Mouse (Mus musculus) MEL (cell line): ENCODE results near the gene Gm28047. TPM values are rescaled to one million over a fixed set of nuclear protein-coding genes. Genes with fewer than 3 reads are reported as not detected.

Source experiments
- DNase-seq: peaks from one replicate; pipeline ENCODE4 v3.0.0; 2011; ENCODE audit warnings: low read depth, low spot score
- H3K27ac ChIP-seq: 2 replicates; pipeline ENCODE4 v1.5.1; 2012; ENCODE audit warnings: low read depth, mild to moderate bottlenecking, control low read depth, low read length, moderate library complexity; ENCODE audit not compliant: control insufficient read depth
- H3K27me3 ChIP-seq, 2 experiments: fragments of 150-350 bp in 1 of 2; sonication (generic) in 1 of 2; 2 replicates each; pipeline ENCODE4 v1.6.1; 2012; ENCODE audit warnings: low read length in 2 of 2, mild to moderate bottlenecking in 2 of 2, improper control_type of control experiment in 1 of 2, moderate library complexity in 1 of 2; ENCODE audit not compliant: insufficient read depth in 2 of 2, control insufficient read depth in 1 of 2
- H3K36me3 ChIP-seq, 2 experiments: 2 replicates each; pipeline ENCODE4 v1.6.1; 2012 to 2014; ENCODE audit warnings: low read length in 2 of 2, improper control_type of control experiment in 1 of 2, inconsistent platforms in 1 of 2, mild to moderate bottlenecking in 1 of 2; ENCODE audit not compliant: insufficient read depth in 2 of 2, control insufficient read depth in 1 of 2
- H3K4me1 ChIP-seq, 2 experiments: fragments of 150-350 bp in 1 of 2; sonication (generic) in 1 of 2; 2 replicates each; pipeline ENCODE4 v1.6.1; 2012; ENCODE audit warnings: low read length in 2 of 2, improper control_type of control experiment in 1 of 2, mild to moderate bottlenecking in 1 of 2; ENCODE audit not compliant: insufficient read depth in 2 of 2, control insufficient read depth in 1 of 2
- H3K4me3 ChIP-seq, 2 experiments: fragments of 150-350 bp in 1 of 2; sonication (generic) in 1 of 2; 2 replicates each; pipeline ENCODE4 v1.5.1; 2012; ENCODE audit warnings: low read depth in 2 of 2, low read length in 2 of 2, mild to moderate bottlenecking in 2 of 2, moderate library complexity in 2 of 2, control low read depth in 1 of 2, improper control_type of control experiment in 1 of 2; ENCODE audit not compliant: control insufficient read depth in 1 of 2, insufficient read depth in 1 of 2
- H3K79me2 ChIP-seq: 2 replicates; pipeline ENCODE4 v1.6.1; 2012; ENCODE audit warnings: mild to moderate bottlenecking, low read length, moderate library complexity; ENCODE audit not compliant: control insufficient read depth, poor library complexity, insufficient read depth
- H3K9ac ChIP-seq: 2 replicates; pipeline ENCODE4 v1.6.1; 2012; ENCODE audit warnings: low read depth, mild to moderate bottlenecking, control low read depth, low read length, moderate library complexity; ENCODE audit not compliant: control insufficient read depth, poor library complexity, severe bottlenecking
- H3K9me3 ChIP-seq: fragments of 150-350 bp; sonication (generic); replicated peaks from 2 replicates; pipeline ENCODE4 v1.6.1; 2012; ENCODE audit warnings: mild to moderate bottlenecking, low read length, improper control_type of control experiment, moderate library complexity; ENCODE audit not compliant: insufficient read depth
- BHLHE40 ChIP-seq: IDR thresholded peaks from 2 replicates; pipeline ENCODE4 v1.6.1; 2012; ENCODE audit warnings: low read depth, mild to moderate bottlenecking, inconsistent platforms, low read length, improper control_type of control experiment, borderline replicate concordance
- CHD1 ChIP-seq: IDR thresholded peaks from 2 replicates; pipeline ENCODE4 v1.6.1; 2012; ENCODE audit warnings: low read depth, mild to moderate bottlenecking, inconsistent platforms, low read length, improper control_type of control experiment
- ELF1 ChIP-seq: IDR thresholded peaks from 2 replicates; pipeline ENCODE4 v1.6.1; 2014; ENCODE audit warnings: low read depth, mild to moderate bottlenecking, inconsistent platforms, low read length, improper control_type of control experiment, moderate library complexity
- EP300 ChIP-seq, 2 experiments: IDR thresholded peaks; 2 replicates each; pipeline ENCODE4 v1.6.1; 2011; ENCODE audit warnings: improper control_type of control experiment in 2 of 2, low read length in 2 of 2, low read depth in 1 of 2, mild to moderate bottlenecking in 1 of 2
- ETS1 ChIP-seq: IDR thresholded peaks from 2 replicates; pipeline ENCODE4 v1.6.1; 2012; ENCODE audit warnings: low read depth, mild to moderate bottlenecking, inconsistent platforms, low read length, improper control_type of control experiment, moderate library complexity
- HCFC1 ChIP-seq: IDR thresholded peaks from 2 replicates; pipeline ENCODE4 v1.6.1; 2012; ENCODE audit warnings: low read depth, mild to moderate bottlenecking, inconsistent platforms, low read length, improper control_type of control experiment, moderate library complexity
- MXI1 ChIP-seq: IDR thresholded peaks from 2 replicates; pipeline ENCODE4 v1.6.1; 2011; ENCODE audit warnings: mild to moderate bottlenecking, low read depth, low read length, improper control_type of control experiment
- NELFE ChIP-seq: IDR thresholded peaks from 2 replicates; pipeline ENCODE4 v1.6.1; 2011; ENCODE audit warnings: low read depth, low read length, improper control_type of control experiment
- POLR2A ChIP-seq, 2 experiments: IDR thresholded peaks; 2 replicates each; pipeline ENCODE4 v1.6.1; 2011 to 2012; ENCODE audit warnings: low read length in 2 of 2, mild to moderate bottlenecking in 2 of 2, control low read depth in 1 of 2, improper control_type of control experiment in 1 of 2, low read depth in 1 of 2, moderate library complexity in 1 of 2; ENCODE audit not compliant: control insufficient read depth in 1 of 2, insufficient read depth in 1 of 2, poor library complexity in 1 of 2
- RCOR1 ChIP-seq: IDR thresholded peaks from 2 replicates; pipeline ENCODE4 v1.6.1; 2012; ENCODE audit warnings: low read depth, mild to moderate bottlenecking, inconsistent platforms, low read length, improper control_type of control experiment
- TAL1 ChIP-seq: IDR thresholded peaks from 2 replicates; pipeline ENCODE4 v1.6.1; 2012; ENCODE audit warnings: mild to moderate bottlenecking, inconsistent platforms, low read length, moderate library complexity, mixed read lengths
- TBP ChIP-seq: IDR thresholded peaks from 2 replicates; pipeline ENCODE4 v1.8.0; 2011; ENCODE audit warnings: low read depth, low read length, improper control_type of control experiment
- TCF12 ChIP-seq: IDR thresholded peaks from 2 replicates; pipeline ENCODE4 v1.6.1; 2014; ENCODE audit warnings: low read depth, mild to moderate bottlenecking, inconsistent platforms, low read length, improper control_type of control experiment, moderate library complexity
- UBTF ChIP-seq: IDR thresholded peaks from 2 replicates; pipeline ENCODE4 v1.6.1; 2012; ENCODE audit warnings: low read depth, mild to moderate bottlenecking, inconsistent platforms, low read length, improper control_type of control experiment, moderate library complexity, borderline replicate concordance; ENCODE audit not compliant: insufficient read depth
- USF1 ChIP-seq: IDR thresholded peaks from 2 replicates; pipeline ENCODE4 v1.6.1; 2014; ENCODE audit warnings: low read depth, mild to moderate bottlenecking, inconsistent platforms, low read length, improper control_type of control experiment, moderate library complexity
- ZC3H11A ChIP-seq: IDR thresholded peaks from 2 replicates; pipeline ENCODE4 v1.6.1; 2012; ENCODE audit warnings: low read depth, mild to moderate bottlenecking, inconsistent platforms, low read length, improper control_type of control experiment
- ZKSCAN1 ChIP-seq: IDR thresholded peaks from 2 replicates; pipeline ENCODE4 v1.6.1; 2012; ENCODE audit warnings: low read depth, mild to moderate bottlenecking, inconsistent platforms, low read length, improper control_type of control experiment, moderate library complexity
- ZNF384 ChIP-seq: IDR thresholded peaks from 2 replicates; pipeline ENCODE4 v1.6.1; 2012; ENCODE audit warnings: low read depth, mild to moderate bottlenecking, inconsistent platforms, low read length, improper control_type of control experiment
- polyA plus RNA-seq, 2 experiments: library from polyadenylated mRNA; stranded (reverse) in 1 of 2; unstranded in 1 of 2; fragments of >175 nt in 1 of 2; fragments of >200 nt in 1 of 2; gene quantifications; 2 replicates each; pipeline versions ENCODE4 v1.2.1 to v1.2.4; 2012; ENCODE audit warnings: low replicate concordance in 2 of 2, low read depth in 1 of 2; ENCODE audit not compliant: insufficient read length in 2 of 2, insufficient read depth in 1 of 2, missing spikeins in 1 of 2
- total RNA-seq: library from RNA; depleted of rRNA; stranded (reverse); fragments of 300-350 nt; gene quantifications from 2 replicates; pipeline ENCODE4 v1.2.3, GENCODE M21; 2012

The Gm28047 gene
- total and polyA plus RNA-seq, 3 experiments = 0.52 TPM; not detected in 2

- Histone ChIP-seq H3K9ac (no peak overlapping the region), H3K9me3 (no peaks in the 10 kb centered on the region), H3K27me3 (no peaks in the 10 kb centered on the region), H3K4me3 (no peak overlapping the region), H3K79me2 (no peaks in the 10 kb centered on the region), H3K36me3 (peaks cover 0 to 25% of the 10 kb centered on the region in 2 experiments; a peak in 2 of 4 replicates), H3K4me1 (no peaks in the 10 kb centered on the region), H3K27ac (no peak overlapping the region)
- no peak for DNase-seq
- TF ChIP-seq TBP (no peak), NELFE (no peak), POLR2A (IDR thresholded peaks at IDR 0.05; ENCODE audit: control insufficient read depth in 1 of 2, insufficient read depth in 1 of 2, low read depth in 1 of 2, low read length in 2 of 2, poor library complexity in 1 of 2) (no peak), TAL1 (no peak), TCF12 (no peak), ETS1 (no peak), ELF1 (no peak), CHD1 (no peak), UBTF (no peak), MXI1 (no peak), USF1 (no peak), EP300 (IDR thresholded peaks at IDR 0.05; ENCODE audit: low read depth in 1 of 2, low read length in 2 of 2) (no peak), ZNF384 (no peak), ZC3H11A (no peak), ZKSCAN1 (no peak), HCFC1 (no peak)
Observed at GRCm38 (mm10) chr15:102544801-102545200, 80.1 kb downstream of the Gm28047 start.

- H3K79me2 ChIP-seq = no peaks in the 10 kb centered on the region
- H3K36me3 ChIP-seq = peaks cover 0 to 46% of the 10 kb centered on the region in 2 experiments; a peak in 2 of 4 replicates
- H3K27ac ChIP-seq = no peak overlapping the region
- H3K4me3 ChIP-seq = no peak overlapping the region
- H3K9me3 ChIP-seq = no peaks in the 10 kb centered on the region
- no peaks in the 10 kb centered on the region for H3K4me1 ChIP-seq
- no peaks in the 10 kb centered on the region for H3K27me3 ChIP-seq
- no peak overlapping the region for H3K9ac ChIP-seq
- TF ChIP-seq MXI1 (no peak), RCOR1 (no peak), BHLHE40 (no peak), ZC3H11A (no peak), TCF12 (no peak), UBTF (no peak)
- DNase-seq = no peak
Observed at GRCm38 (mm10) chr15:102533926-102534325, 90.9 kb downstream of the Gm28047 start.
